Mouse (Mus musculus) G1E (cell line): ENCODE results near the gene Plpp7.

Source experiments
- CTCF ChIP-seq: IDR thresholded peaks from 2 replicates; pipeline ENCODE4 v1.5.1; 2012; ENCODE audit warnings: low read depth, low read length, inconsistent platforms, mixed read lengths
- GATA1 ChIP-seq: IDR thresholded peaks from 2 replicates; pipeline ENCODE4 v1.6.1; 2012; ENCODE audit warnings: borderline replicate concordance, low read length, inconsistent platforms, mixed read lengths
- GATA2 ChIP-seq: IDR thresholded peaks from 2 replicates; pipeline ENCODE4 v1.6.1; 2012; ENCODE audit warnings: low read depth, low read length, inconsistent platforms, borderline replicate concordance
- TAL1 ChIP-seq: conservative IDR thresholded peaks from 2 replicates; pipeline ENCODE4 v1.6.1; 2012; ENCODE audit warnings: low read depth, low read length, inconsistent platforms, mixed read lengths

GRCm38 (mm10) chr2:32096122-32096420, 743 bp downstream of the Plpp7 start:
- TF ChIP-seq CTCF (no peak), GATA1 (no peak), TAL1 (no peak), GATA2 (no peak)
